Mouse (Mus musculus) myocyte (in vitro differentiated cells): ENCODE results near the gene Tmem19. TPM values are rescaled to one million over a fixed set of nuclear protein-coding genes. Genes with fewer than 3 reads are reported as not detected.
A peak's percentile ranks its signal among the peaks of the same experiment; 100 is the strongest.

ENCODE experiments used
- H3K27me3 ChIP-seq: one replicate; pipeline ENCODE4 v1.6.1; 2011; ENCODE audit not compliant: control insufficient read depth, insufficient read depth, insufficient read length
- H3K36me3 ChIP-seq: one replicate; pipeline ENCODE4 v1.6.1; 2011; ENCODE audit not compliant: control insufficient read depth, insufficient read depth
- H3K4me2 ChIP-seq: one replicate; pipeline ENCODE4 v1.6.1; 2011; ENCODE audit warnings: low read depth, control low read depth
- H3K4me3 ChIP-seq: one replicate; pipeline ENCODE4 v1.5.1; 2011; ENCODE audit warnings: mild to moderate bottlenecking, control low read depth, moderate library complexity
- H3K79me2 ChIP-seq: one replicate; pipeline ENCODE4 v1.6.1; 2011; ENCODE audit not compliant: control insufficient read depth, insufficient read depth
- H3ac ChIP-seq: one replicate; pipeline ENCODE4 v1.6.1; 2011; ENCODE audit not compliant: control insufficient read depth, insufficient read length
- CEBPB ChIP-seq: IDR thresholded peaks from 2 replicates; pipeline ENCODE4 v1.6.1; 2011; ENCODE audit warnings: mild to moderate bottlenecking, moderate library complexity; ENCODE audit not compliant: poor library complexity, insufficient read depth, severe bottlenecking
- E2F4 ChIP-seq: IDR thresholded peaks from one replicate; pipeline ENCODE4 v1.6.1; 2011; ENCODE audit warnings: mild to moderate bottlenecking, control low read depth, moderate library complexity; ENCODE audit not compliant: insufficient read depth
- MAX ChIP-seq: IDR thresholded peaks from one replicate; pipeline ENCODE4 v1.6.1; 2011; ENCODE audit warnings: low read depth, mild to moderate bottlenecking, control low read depth
- MYOD1 ChIP-seq, 3 experiments: IDR thresholded peaks; one replicate each; pipeline ENCODE4 v1.6.1; 2011; ENCODE audit warnings: control low read depth in 2 of 3, low read depth in 2 of 3, mild to moderate bottlenecking in 2 of 3, moderate library complexity in 1 of 3; ENCODE audit not compliant: insufficient read length in 2 of 3, control insufficient read depth in 1 of 3
- MYOG ChIP-seq, 3 experiments: IDR thresholded peaks; one replicate each; pipeline ENCODE4 v1.6.1; 2011; ENCODE audit warnings: control low read depth in 2 of 3, low read depth in 2 of 3, mild to moderate bottlenecking in 2 of 3; ENCODE audit not compliant: insufficient read length in 2 of 3, control insufficient read depth in 1 of 3, insufficient read depth in 1 of 3
- POLR2A ChIP-seq: IDR thresholded peaks from one replicate; pipeline ENCODE4 v1.6.1; 2011; ENCODE audit warnings: low read depth, mild to moderate bottlenecking, control low read depth, moderate library complexity; ENCODE audit not compliant: insufficient read length
- POLR2AphosphoS2 ChIP-seq: IDR thresholded peaks from one replicate; pipeline ENCODE4 v1.6.1; 2011; ENCODE audit warnings: low read depth, control low read depth; ENCODE audit not compliant: insufficient read length
- REST ChIP-seq: IDR thresholded peaks from one replicate; pipeline ENCODE4 v1.6.1; 2011; ENCODE audit warnings: mild to moderate bottlenecking, control low read depth, moderate library complexity; ENCODE audit not compliant: insufficient read depth, insufficient read length
- SRF ChIP-seq: IDR thresholded peaks from one replicate; pipeline ENCODE4 v1.6.1; 2011; ENCODE audit warnings: low read depth; ENCODE audit not compliant: control insufficient read depth, insufficient read length
- TCF12 ChIP-seq: IDR thresholded peaks from one replicate; pipeline ENCODE4 v1.6.1; 2011; ENCODE audit warnings: mild to moderate bottlenecking, control low read depth; ENCODE audit not compliant: poor library complexity, insufficient read depth, severe bottlenecking
- TCF3 ChIP-seq: IDR thresholded peaks from one replicate; pipeline ENCODE4 v1.6.1; 2011; ENCODE audit warnings: low read depth, control low read depth; ENCODE audit not compliant: insufficient read length
- USF1 ChIP-seq: IDR thresholded peaks from one replicate; pipeline ENCODE4 v1.6.1; 2011; ENCODE audit warnings: low read depth, mild to moderate bottlenecking, control low read depth, moderate library complexity
- polyA plus RNA-seq: library from polyadenylated mRNA; unstranded; fragments of >200 nt; fragmentation: generic; extraction: Trizol; gene quantifications from one replicate; pipeline ENCODE4 v1.2.1, GENCODE M21; 2012; ENCODE audit warnings: missing spikeins

The Tmem19 gene
- polyA plus RNA-seq, result 18.0 TPM

DNA sequence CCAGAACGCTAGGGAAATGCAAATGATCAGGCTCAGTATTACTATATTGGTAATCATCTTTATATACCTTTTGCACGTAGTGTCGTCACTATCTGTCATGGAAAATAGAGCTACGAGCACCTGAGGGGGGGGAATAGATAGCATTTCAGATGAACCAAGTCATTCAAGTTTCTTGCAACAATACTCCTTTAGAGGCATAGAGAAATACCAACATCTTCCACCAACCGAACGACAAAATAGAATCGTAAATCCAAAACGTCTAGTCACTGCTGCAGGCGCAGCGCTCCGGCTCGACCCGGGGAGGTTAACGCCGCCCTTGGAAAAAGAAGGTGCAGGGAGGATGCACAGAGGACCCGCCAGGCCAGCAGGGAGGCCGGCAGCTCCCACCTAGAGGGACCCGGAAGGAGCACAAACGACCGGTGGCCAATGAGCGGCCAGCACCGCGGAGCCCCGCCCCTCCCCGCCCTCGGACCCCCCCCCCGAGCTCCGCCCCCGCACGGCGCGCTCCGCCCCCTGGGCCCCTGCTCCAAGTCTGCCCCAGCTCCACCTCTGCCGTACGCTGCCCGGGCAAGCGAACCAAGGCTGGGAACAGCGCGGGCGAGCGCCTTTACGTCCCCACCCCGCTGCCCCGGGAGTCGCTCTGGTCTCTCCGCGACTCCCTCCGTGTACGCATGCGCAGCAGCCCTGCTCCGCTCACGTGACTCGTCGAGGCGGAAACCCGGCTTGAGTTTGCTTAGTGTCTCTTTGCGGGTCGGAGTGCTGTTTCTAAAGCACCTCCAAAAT is at the start of gene Tmem19:
Gene Tmem19, minus strand, starts transcription at position 662 of the 783 bp plus-strand sequence.
- TF ChIP-seq TCF12 (no peak), MAX (no peak), POLR2A (peak; percentile 63), E2F4 (peak; percentile 10), REST (no peak), MYOG (IDR thresholded peaks at IDR 0.05; ENCODE audit: control insufficient read depth in 1 of 3, insufficient read depth in 1 of 3, insufficient read length in 2 of 3, low read depth in 2 of 3) (no peak), TCF3 (no peak), USF1 (peak; percentile 99), CEBPB (no peak), POLR2AphosphoS2 (peak; percentile 88), SRF (no peak), MYOD1 (IDR thresholded peaks at IDR 0.05; ENCODE audit: control insufficient read depth in 1 of 3, insufficient read length in 2 of 3, low read depth in 2 of 3) (no peak)
- no peaks in the 10 kb centered on the region for H3K36me3 ChIP-seq

GRCm38 (mm10) chr10:115406393-115406792 is 44.1 kb upstream of the Tmem19 start:
- Histone ChIP-seq H3K27me3 (no peaks in the 10 kb centered on the region), H3K4me3 (no peak overlapping the region), H3K36me3 (peaks cover 85% of the 10 kb centered on the region), H3ac (no peak overlapping the region), H3K79me2 (peaks cover 1% of the 10 kb centered on the region), H3K4me2 (no peak overlapping the region)
- TF ChIP-seq MAX (no peak), REST (no peak), SRF (no peak), USF1 (no peak), CEBPB (no peak)

More for the DNA sequence above, at the start of gene Tmem19:
- peak within 1 kb of the TSS; percentile 44 for H3K4me3 ChIP-seq
- no peaks in the 10 kb centered on the region for H3K79me2 ChIP-seq
- H3ac ChIP-seq, result no peak within 1 kb of the TSS
- H3K27me3 ChIP-seq, result no peaks in the 10 kb centered on the region
- peak within 1 kb of the TSS; percentile 97 for H3K4me2 ChIP-seq

- Histone ChIP-seq H3K4me3 (no peak overlapping the region), H3K36me3 (peaks cover 85% of the 10 kb centered on the region), H3K79me2 (peaks cover 98% of the 10 kb centered on the region), H3K27me3 (no peaks in the 10 kb centered on the region), H3ac (no peak overlapping the region), H3K4me2 (peak overlapping the region; percentile 19)
- TF ChIP-seq POLR2AphosphoS2, result no peak
These were observed 29.6 kb upstream of the Tmem19 start for GRCm38 (mm10) chr10:115391896-115392295.

GRCm38 (mm10) chr10:115391076-115391475 is 28.8 kb upstream of the Tmem19 start:
- Histone ChIP-seq H3K27me3 (no peaks in the 10 kb centered on the region), H3K36me3 (peaks cover 79% of the 10 kb centered on the region), H3K4me2 (peak overlapping the region; percentile 8), H3K4me3 (no peak overlapping the region), H3K79me2 (peaks cover 98% of the 10 kb centered on the region), H3ac (no peak overlapping the region)
- TF ChIP-seq POLR2AphosphoS2 (peak; percentile 51), POLR2A (no peak), E2F4 (no peak), REST (no peak)

GRCm38 (mm10) chr10:115387891-115388290 is 25.6 kb upstream of the Tmem19 start:
- H3K36me3 ChIP-seq, result peaks cover 52% of the 10 kb centered on the region
- no peaks in the 10 kb centered on the region for H3K27me3 ChIP-seq
- peaks cover 90% of the 10 kb centered on the region for H3K79me2 ChIP-seq
- H3ac ChIP-seq, result no peak overlapping the region
- TF ChIP-seq CEBPB, result peak; percentile 87
- TF ChIP-seq SRF, result no peak
- peak overlapping the region; percentile 95 for H3K4me3 ChIP-seq
- peak overlapping the region; percentile 78 for H3K4me2 ChIP-seq
